Comparison of ENCODE assay signal across 8 mouse cellular contexts in genomic region chr2:156722071-156722575, GRCm38 (mm10). TPM values are rescaled to one million over a fixed set of nuclear protein-coding genes. Genes with fewer than 3 reads are reported as not detected.
DNase-seq lines count a peak whose midpoint lies in the region; ATAC-seq and TF ChIP-seq lines count a peak whose summit lies in the region.

No protein-coding gene starts in this region.

- intact Hi-C loops in gastrocnemius, postnatal 36 days (cut with DNase I): loop anchor here (5.0 to 10.0 kb wide), 2 partner anchors 40 to 143 kb away; partner anchors contain the start of gene Rab5if

- H3K27ac ChIP-seq in spleen, adult 2 months (ENCODE audit: insufficient read depth, low read length): peak overlapping the region; percentile 88; the same call in 1 of the 2 replicates
- peak overlapping the region; percentile 95 for H3K27ac ChIP-seq in cortical plate, adult 2 months (ENCODE audit: insufficient read depth, low read length)
- H3K27ac ChIP-seq in intestine, embryonic 15.5 days: peak overlapping the region; percentile 81
- peak overlapping the region; percentile 97 for H3K27ac ChIP-seq in midbrain, embryonic 16.5 days (ENCODE audit: low read length)
- H3K27ac ChIP-seq in thymus, adult 2 months (ENCODE audit: control insufficient read depth, insufficient read depth, low read length): no peak overlapping the region

- peak overlapping the region; percentile 96 for H3K4me3 ChIP-seq in spleen, adult 2 months (ENCODE audit: extremely low read depth, insufficient read depth, insufficient read length)
- peak overlapping the region; percentile 80 for H3K4me3 ChIP-seq in cortical plate, adult 2 months (ENCODE audit: insufficient read depth, low read length)
- H3K4me3 ChIP-seq in intestine, embryonic 15.5 days (replicated peaks): peak overlapping the region; percentile 94
- peak overlapping the region; percentile 98 for H3K4me3 ChIP-seq in midbrain, embryonic 16.5 days (ENCODE audit: low read depth, low read length)
- H3K4me3 ChIP-seq in thymus, adult 2 months (ENCODE audit: control insufficient read depth, insufficient read depth, low read length): peak overlapping the region; percentile 79

- 3% methylated on average over 15 of the region's 15 CpGs for WGBS in spleen, adult 2 months
- WGBS in intestine, embryonic 15.5 days: 2% methylated on average over 15 of the region's 15 CpGs
- 3% methylated on average over 14 of the region's 15 CpGs for WGBS in midbrain, embryonic 16.5 days
- 6% methylated on average over 15 of the region's 15 CpGs for WGBS in thymus, adult 2 months

- no peak for TF ChIP-seq CTCF in spleen, adult 2 months (IDR thresholded peaks at IDR 0.05; ENCODE audit: extremely low read depth, insufficient read depth, insufficient read length, insufficient replicate concordance)
- no peak for TF ChIP-seq CTCF in cortical plate, adult 2 months (IDR thresholded peaks at IDR 0.05; ENCODE audit: extremely low read depth, insufficient read depth, low read length)
- no peak for TF ChIP-seq CTCF in thymus, adult 2 months (IDR thresholded peaks at IDR 0.05; ENCODE audit: borderline replicate concordance, control insufficient read depth, extremely low read depth, insufficient read depth, low read length, poor library complexity)

- H3K4me2 ChIP-seq in intestine, embryonic 15.5 days (replicated peaks): peak overlapping the region; percentile 82
- peak overlapping the region; percentile 89 for H3K4me2 ChIP-seq in midbrain, embryonic 16.5 days (ENCODE audit: low read length)

- H3K9me3 ChIP-seq in intestine, embryonic 15.5 days: no peaks in the 10 kb centered on the region
- H3K9me3 ChIP-seq in midbrain, embryonic 16.5 days (replicated peaks; ENCODE audit: control insufficient read depth, low read length, poor library complexity, severe bottlenecking): no peaks in the 10 kb centered on the region

- peak overlapping the region; percentile 95 for H3K9ac ChIP-seq in intestine, embryonic 15.5 days
- H3K9ac ChIP-seq in midbrain, embryonic 16.5 days (ENCODE audit: low read depth, low read length): peak overlapping the region; percentile 100

- TF ChIP-seq POLR2A in spleen, adult 2 months (IDR thresholded peaks at IDR 0.05; ENCODE audit: low read depth, low read length): 0 out of 2 replicates have a peak, but pooled peaks have one; percentile 5
- peak; percentile 83 for TF ChIP-seq POLR2A in cortical plate, adult 2 months (IDR thresholded peaks at IDR 0.05; ENCODE audit: extremely low read depth, insufficient read depth, low read length)
- TF ChIP-seq POLR2A in thymus, adult 2 months (IDR thresholded peaks at IDR 0.05; ENCODE audit: control insufficient read depth, extremely low read depth, insufficient read depth, low read length, poor library complexity): no peak

- ATAC-seq in intestine, embryonic 15.5 days: no peak
- peak; percentile 13; the same call in 1 of the 2 replicates for ATAC-seq in midbrain, embryonic 16.5 days

- peaks cover 2% of the 10 kb centered on the region; the same call in 1 of the 2 replicates for H3K4me1 ChIP-seq in spleen, adult 2 months (ENCODE audit: control insufficient read depth, insufficient read depth, insufficient read length)
- peaks cover 36% of the 10 kb centered on the region for H3K4me1 ChIP-seq in cortical plate, adult 2 months (ENCODE audit: control insufficient read depth, insufficient read depth, low read length)
- peaks cover 65% of the 10 kb centered on the region for H3K4me1 ChIP-seq in intestine, embryonic 15.5 days (replicated peaks)
- peaks cover 71% of the 10 kb centered on the region for H3K4me1 ChIP-seq in midbrain, embryonic 16.5 days (ENCODE audit: control insufficient read depth, insufficient read depth, low read length)
- peaks cover 29% of the 10 kb centered on the region for H3K4me1 ChIP-seq in thymus, adult 2 months (replicated peaks; ENCODE audit: control insufficient read depth, insufficient read depth, low read length)

- no peaks in the 10 kb centered on the region for H3K27me3 ChIP-seq in spleen, adult 2 months (ENCODE audit: control insufficient read depth, insufficient read depth, low read length)
- no peaks in the 10 kb centered on the region for H3K27me3 ChIP-seq in intestine, embryonic 15.5 days (replicated peaks)
- H3K27me3 ChIP-seq in midbrain, embryonic 16.5 days (ENCODE audit: control insufficient read depth, insufficient read depth, low read depth, low read length): no peaks in the 10 kb centered on the region
- H3K27me3 ChIP-seq in thymus, adult 2 months (ENCODE audit: control insufficient read depth, insufficient read depth, low read length): no peaks in the 10 kb centered on the region

- DNase-seq in spleen, adult 2 months (ENCODE audit: low read depth in 1 of 2, low spot score in 2 of 2): peak in 1 of 2 experiments; percentile 32
- DNase-seq in spleen, adult 12 weeks (ENCODE audit: low spot score): no peak
- peak; percentile 74 to 76 for DNase-seq in gastrocnemius, postnatal 36 days
- peak; percentile 45 for DNase-seq in liver
- no peak for DNase-seq in thymus, adult 2 months

- no peaks in the 10 kb centered on the region for H3K36me3 ChIP-seq in spleen, adult 2 months (ENCODE audit: control insufficient read depth, insufficient read depth, low read length)
- no peaks in the 10 kb centered on the region for H3K36me3 ChIP-seq in intestine, embryonic 15.5 days
- no peaks in the 10 kb centered on the region for H3K36me3 ChIP-seq in midbrain, embryonic 16.5 days (ENCODE audit: control insufficient read depth, insufficient read depth, low read length)
- H3K36me3 ChIP-seq in thymus, adult 2 months (ENCODE audit: control insufficient read depth, insufficient read depth, low read length): no peaks in the 10 kb centered on the region

RNA-seq across cellular contexts. Expression of gene Myl9, which starts 53.1 kb away (rescaled TPM):
- polyA plus RNA-seq in spleen, adult 2 months (2012; rRNA removed): 100 and 116 TPM in 2 replicates
- 46.3 and 47.7 TPM in 2 replicates for polyA plus RNA-seq in cortical plate, adult 2 months (2012; rRNA removed)
- 10 to 100 TPM; 44.2 to 82.8 TPM for total RNA-seq in gastrocnemius, postnatal 36 days (2021)
- 1,100 and 1,103 TPM in 2 replicates for polyA plus RNA-seq in intestine, embryonic 15.5 days (2015; fragmentation: Nextera tagmentation; extraction: Ambion mirVana)
- 33.7 and 38.8 TPM in 2 replicates for polyA plus RNA-seq in midbrain, embryonic 16.5 days (2015; fragmentation: Nextera tagmentation; extraction: Ambion mirVana)
- 32.3 and 32.4 TPM in 2 replicates for polyA plus RNA-seq in thymus, adult 2 months (2012; rRNA removed)

Comparison
In these comparisons a context has a peak if more than half of its experiments do, and no peak if none do; other contexts are left out.
1. DNase-seq: peak in gastrocnemius, postnatal 36 days (2 of 2) and liver (single experiment); none in spleen, adult 12 weeks (single experiment) and thymus, adult 2 months (single experiment).
2. Peak in every context shown above with its lines, with median percentiles within 50 percentile points of each other: H3K4me3 ChIP-seq.